Mouse (Mus musculus): ENCODE measurements around the gene BC028528.

DNA sequence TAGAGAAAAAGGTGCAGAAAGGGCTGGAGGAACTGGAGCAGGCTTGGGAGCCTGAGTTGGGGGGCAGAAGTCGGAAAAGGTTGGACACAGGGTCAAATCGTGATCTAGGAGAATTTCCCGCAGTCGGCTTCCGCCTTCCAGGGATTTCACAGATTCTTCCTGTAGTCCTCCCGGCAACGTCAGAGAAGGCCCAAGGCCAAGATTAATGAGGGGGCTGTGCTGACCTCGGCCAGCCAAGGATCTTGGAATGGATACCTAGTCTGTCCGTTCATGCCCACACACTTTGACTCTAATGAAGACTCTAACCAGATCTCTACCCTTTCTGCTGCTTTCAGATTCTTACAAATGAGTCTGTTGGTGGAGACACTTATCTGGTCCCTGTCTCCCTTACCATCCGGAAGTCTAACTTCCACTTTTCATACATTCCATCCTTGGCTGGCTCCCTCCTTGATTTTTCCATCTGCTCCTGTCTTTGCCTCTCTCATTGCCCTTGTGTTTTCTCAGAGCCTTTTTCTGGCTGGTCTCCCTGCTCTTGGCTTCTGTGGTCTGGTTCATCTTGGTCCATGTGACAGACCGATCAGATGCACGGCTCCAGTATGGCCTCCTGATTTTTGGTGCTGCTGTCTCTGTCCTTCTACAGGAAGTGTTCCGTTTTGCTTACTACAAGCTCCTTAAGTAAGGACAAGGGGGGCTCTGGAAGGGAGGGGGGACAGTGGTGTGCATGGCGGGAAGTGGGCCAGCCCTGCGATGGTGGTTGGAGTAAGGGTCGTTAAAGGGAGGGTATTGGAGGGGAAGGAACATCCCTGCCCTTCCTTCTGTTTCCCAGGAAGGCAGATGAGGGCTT is 2.7 kb upstream of the BC028528 start:
- TF ChIP-seq CTCF (IDR thresholded peaks at IDR 0.05; ENCODE audit: extremely low read depth, insufficient read depth, low read length) (no peak), POLR2A (IDR thresholded peaks at IDR 0.05; ENCODE audit: extremely low read depth, insufficient read depth, low read length) (no peak)
